In the genomic region with DNA sequence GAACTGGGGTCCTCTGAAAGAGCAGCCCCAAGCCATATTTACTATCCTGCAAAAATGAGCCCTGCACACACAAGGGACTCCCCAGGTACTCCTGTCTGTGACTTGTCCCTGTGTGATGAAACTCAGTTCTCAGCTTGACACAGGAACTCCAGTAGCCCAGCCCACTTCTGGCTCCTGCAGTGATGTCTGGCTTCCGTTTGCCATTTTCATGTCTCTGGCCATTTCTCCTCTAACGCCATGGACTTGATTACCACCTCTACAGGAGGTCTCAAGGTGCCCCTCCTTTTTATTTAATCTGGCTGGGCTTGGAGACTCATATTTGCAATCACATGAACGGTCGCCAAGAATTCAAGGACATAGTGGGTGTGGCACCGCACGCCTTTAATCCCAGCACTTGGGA, we compare ENCODE assay signal across 25 mouse cellular contexts. TPM values are rescaled to one million over a fixed set of nuclear protein-coding genes. Genes with fewer than 3 reads are reported as not detected.
DNase-seq lines count a peak whose midpoint lies in the region; ATAC-seq and TF ChIP-seq lines count a peak whose summit lies in the region.
"Had no signal": no experiment of that assay in that cellular context is flagged by ENCODE, and none has a peak within 500 bp of the region (broad histone marks: within the 10 kb centered on the region; RNA-seq: fewer than 3 reads in every experiment).

No protein-coding gene starts in this region.

- H3K4me3 ChIP-seq in E14TG2a.4 (replicated peaks; ENCODE audit: low read length) = 0 out of 2 replicates have a peak overlapping the region, but pooled peaks have one; percentile 7
- H3K4me3 ChIP-seq: embryonic facial prominence, embryonic 10.5 days; embryonic facial prominence, embryonic 12.5 days; forebrain, embryonic 13.5 days; forebrain, embryonic 15.5 days had no signal

- H3K4me1 ChIP-seq in E14TG2a.4 (replicated peaks; ENCODE audit: low read depth, low read length) = peaks cover 43% of the 10 kb centered on the region
- H3K4me1 ChIP-seq: embryonic facial prominence, embryonic 10.5 days; embryonic facial prominence, embryonic 12.5 days had no signal

- peak; percentile 57 for DNase-seq in 416B (ENCODE audit: low read depth)
- DNase-seq in R1 (ENCODE audit: low read depth, low spot score) = peak; percentile 73
- DNase-seq in spleen, postnatal 14 days (ENCODE audit: low spot score in 2 of 2) = no peak
- no peak for DNase-seq in heart, adult 11 months
- no peak for DNase-seq in thymus, postnatal 4 days
- DNase-seq: adrenal gland, adult 8-10 months; adrenal gland, postnatal 14 days; adrenal gland, postnatal 36 days; B cell, adult 2 months; cerebellum, adult 11-12 months; cerebellum, adult 2 months; cerebellum, adult 9-10 months; cerebellum, postnatal 10 days; cerebellum, postnatal 25 days; forebrain, postnatal 0 days had no signal

- H3K9me3 ChIP-seq in E14TG2a.4 (ENCODE audit: low read length) = no peaks in the 10 kb centered on the region
- H3K9me3 ChIP-seq: embryonic facial prominence, embryonic 10.5 days; embryonic facial prominence, embryonic 12.5 days; forebrain, embryonic 13.5 days; forebrain, embryonic 15.5 days; G1E had no signal

- 0 out of 2 replicates have a peak, but pooled peaks have one; percentile 15 for ATAC-seq in megakaryocyte progenitor cell, adult 5-6 weeks (replicated peaks; ENCODE audit: poor library complexity)
- ATAC-seq: activated CD4-positive, CD25-positive, alpha-beta regulatory T cell, adult 4 months; CD4-positive, CD25-positive, alpha-beta regulatory T cell, adult 4 months; forebrain, embryonic 13.5 days; forebrain, embryonic 15.5 days; forebrain, postnatal 0 days; Patski had no signal

- H3K36me3 ChIP-seq in E14TG2a.4 (ENCODE audit: insufficient read depth, low read length) = no peaks in the 10 kb centered on the region
- H3K36me3 ChIP-seq: embryonic facial prominence, embryonic 10.5 days; embryonic facial prominence, embryonic 12.5 days; forebrain, embryonic 15.5 days; G1E had no signal

- H3K27me3 ChIP-seq in E14TG2a.4 (ENCODE audit: insufficient read depth, low read length) = peaks cover 10% of the 10 kb centered on the region
- H3K27me3 ChIP-seq: embryonic facial prominence, embryonic 12.5 days; forebrain, embryonic 13.5 days; forebrain, embryonic 15.5 days; Patski had no signal

- TF ChIP-seq CTCF in E14TG2a.4 (conservative IDR thresholded peaks at IDR 0.05; ENCODE audit: low read length) = no peak

RNA-seq across cellular contexts. Expression of gene Rhbdl3, which starts 23.9 kb away (rescaled TPM):
- total RNA-seq in megakaryocyte progenitor cell, adult 5-6 weeks (2015) = 0.42 and 0.52 TPM in 2 replicates
- 0.50 and 1.0 TPM in 2 replicates for total RNA-seq in megakaryocyte progenitor cell, adult 5-6 weeks (2017)

RNA-seq across cellular contexts. Expression of gene 5730455P16Rik, which starts 53.2 kb away (rescaled TPM):
- total RNA-seq in megakaryocyte progenitor cell, adult 5-6 weeks (2015) = 5.6 and 6.1 TPM in 2 replicates
- total RNA-seq in megakaryocyte progenitor cell, adult 5-6 weeks (2017) = 9.0 and 11.3 TPM in 2 replicates

RNA-seq across cellular contexts. Expression of gene Zfp207, which starts 58.4 kb away (rescaled TPM):
- 389 and 414 TPM in 2 replicates for total RNA-seq in megakaryocyte progenitor cell, adult 5-6 weeks (2015)
- total RNA-seq in megakaryocyte progenitor cell, adult 5-6 weeks (2017) = 215 and 254 TPM in 2 replicates

Comparison
In these comparisons a context has a peak if more than half of its experiments do, and no peak if none do; other contexts are left out.
1. DNase-seq: peak in 416B (single experiment) and R1 (single experiment); none in spleen, postnatal 14 days (0 of 2), heart, adult 11 months (single experiment) and thymus, postnatal 4 days (single experiment).